Comparison of ENCODE assay signal across 32 mouse cellular contexts in genomic region chr6:143895092-143895491, GRCm38 (mm10).
"Had no signal": no experiment of that assay in that cellular context is flagged by ENCODE, and none has a peak within 500 bp of the region (broad histone marks: within the 10 kb centered on the region; RNA-seq: fewer than 3 reads in every experiment).

No protein-coding gene starts in this region.

- ATAC-seq: liver, embryonic 12.5 days; liver, postnatal 0 days; lung, postnatal 0 days; midbrain, embryonic 13.5 days; midbrain, embryonic 15.5 days; midbrain, embryonic 16.5 days had no signal

- H3K4me2 ChIP-seq: limb, embryonic 12.5 days; limb, embryonic 13.5 days; limb, embryonic 15.5 days; liver, embryonic 11.5 days; liver, embryonic 12.5 days; liver, embryonic 13.5 days; liver, embryonic 15.5 days; lung, embryonic 14.5 days; lung, embryonic 15.5 days; midbrain, embryonic 11.5 days; midbrain, embryonic 12.5 days; midbrain, embryonic 13.5 days; midbrain, embryonic 15.5 days; neural tube, embryonic 12.5 days had no signal

- H3K4me1 ChIP-seq: limb, embryonic 12.5 days; limb, embryonic 15.5 days; liver, embryonic 12.5 days; liver, embryonic 13.5 days; liver, embryonic 15.5 days; lung, embryonic 15.5 days; midbrain, embryonic 12.5 days; midbrain, embryonic 13.5 days; midbrain, embryonic 15.5 days; neural tube, embryonic 12.5 days had no signal

- H3K4me3 ChIP-seq: limb, embryonic 10.5 days; limb, embryonic 12.5 days; limb, embryonic 13.5 days; limb, embryonic 15.5 days; liver, embryonic 12.5 days; liver, embryonic 13.5 days; liver, embryonic 15.5 days; lung, embryonic 15.5 days; megakaryocyte, embryonic 14.5 days; midbrain, embryonic 10.5 days; midbrain, embryonic 12.5 days; midbrain, embryonic 13.5 days; midbrain, embryonic 15.5 days; myocyte; neural tube, embryonic 12.5 days had no signal

- H3K9ac ChIP-seq: limb, embryonic 12.5 days; limb, embryonic 13.5 days; limb, embryonic 15.5 days; liver, embryonic 12.5 days; liver, embryonic 13.5 days; liver, embryonic 14.5 days; liver, embryonic 15.5 days; liver, postnatal 0 days; lung, embryonic 14.5 days; lung, embryonic 15.5 days; midbrain, embryonic 12.5 days; midbrain, embryonic 13.5 days; midbrain, embryonic 15.5 days; neural tube, embryonic 12.5 days had no signal

- H3K9me3 ChIP-seq: limb, embryonic 10.5 days; limb, embryonic 12.5 days; limb, embryonic 13.5 days; limb, embryonic 15.5 days; liver, embryonic 12.5 days; liver, embryonic 13.5 days; liver, embryonic 15.5 days; lung, embryonic 15.5 days; megakaryocyte, embryonic 14.5 days; midbrain, embryonic 10.5 days; midbrain, embryonic 12.5 days; midbrain, embryonic 13.5 days; midbrain, embryonic 15.5 days; neural tube, embryonic 12.5 days had no signal

- H3K27me3 ChIP-seq: limb, embryonic 12.5 days; limb, embryonic 13.5 days; limb, embryonic 15.5 days; liver, embryonic 12.5 days; liver, embryonic 13.5 days; liver, embryonic 15.5 days; lung, embryonic 15.5 days; megakaryocyte, embryonic 14.5 days; midbrain, embryonic 12.5 days; midbrain, embryonic 13.5 days; midbrain, embryonic 15.5 days; neural tube, embryonic 12.5 days had no signal

- DNase-seq: left cerebral cortex, postnatal 4 days; liver; liver, embryonic 13.5 days; liver, postnatal 0 days; lung, adult 18-20 months; lung, adult 2 months; lung, embryonic 14.5 days; lung, postnatal 10 days; lung, postnatal 14 days; lung, postnatal 36 days; lung, postnatal 4 days; midbrain, embryonic 14.5 days had no signal

- H3K36me3 ChIP-seq: limb, embryonic 10.5 days; limb, embryonic 13.5 days; limb, embryonic 15.5 days; liver, embryonic 12.5 days; liver, embryonic 13.5 days; liver, embryonic 15.5 days; lung, embryonic 15.5 days; midbrain, embryonic 10.5 days; midbrain, embryonic 12.5 days; midbrain, embryonic 13.5 days; midbrain, embryonic 15.5 days; neural tube, embryonic 12.5 days had no signal

- H3K27ac ChIP-seq: limb, embryonic 10.5 days; limb, embryonic 12.5 days; limb, embryonic 13.5 days; limb, embryonic 15.5 days; liver, embryonic 12.5 days; liver, embryonic 13.5 days; liver, embryonic 14.5 days; liver, embryonic 15.5 days; lung, embryonic 15.5 days; macrophage; midbrain, embryonic 10.5 days; midbrain, embryonic 12.5 days; midbrain, embryonic 13.5 days; midbrain, embryonic 15.5 days; neural tube, embryonic 12.5 days had no signal
